Mouse (Mus musculus) limb, embryonic 12.5 days (tissue): ENCODE measurements around the gene Vmn1r228. TPM values are rescaled to one million over a fixed set of nuclear protein-coding genes. Genes with fewer than 3 reads are reported as not detected.

ENCODE experiments used
- ATAC-seq: fragments of 200-750 bp; cut with Nextera tagmentation; 2 replicates; pipeline ENCODE4 v1.8.0; 2017; ENCODE audit warnings: low read depth, moderate TSS enrichment; ENCODE audit not compliant: insufficient number of reproducible peaks, insufficient read depth, low FRiP score, low TSS enrichment
- H3K27ac ChIP-seq: fragments of 300-500 bp; sonication (generic); 2 replicates; pipeline ENCODE4 v1.5.1; 2016; ENCODE audit warnings: mild to moderate bottlenecking, moderate library complexity
- H3K27me3 ChIP-seq: fragments of 300-500 bp; sonication (generic); 2 replicates; pipeline ENCODE4 v1.6.1; 2016; ENCODE audit warnings: mild to moderate bottlenecking, moderate library complexity
- H3K36me3 ChIP-seq: fragments of 300-500 bp; sonication (generic); 2 replicates; pipeline ENCODE4 v1.6.1; 2016; ENCODE audit warnings: mild to moderate bottlenecking, moderate library complexity
- H3K4me1 ChIP-seq: fragments of 300-500 bp; sonication (generic); replicated peaks from 2 replicates; pipeline ENCODE4 v1.6.1; 2016
- H3K4me2 ChIP-seq: fragments of 300-500 bp; sonication (generic); 2 replicates; pipeline ENCODE4 v1.6.1; 2016; ENCODE audit warnings: mild to moderate bottlenecking, moderate library complexity
- H3K4me3 ChIP-seq: fragments of 300-500 bp; sonication (generic); replicated peaks from 2 replicates; pipeline ENCODE4 v1.5.1; 2016; ENCODE audit warnings: mild to moderate bottlenecking
- H3K9ac ChIP-seq: fragments of 300-500 bp; sonication (generic); replicated peaks from 2 replicates; pipeline ENCODE4 v1.6.1; 2016; ENCODE audit warnings: mild to moderate bottlenecking, moderate library complexity
- H3K9me3 ChIP-seq: fragments of 300-500 bp; sonication (generic); 2 replicates; pipeline ENCODE4 v1.6.1; 2016; ENCODE audit warnings: mild to moderate bottlenecking, moderate library complexity
- WGBS: fragments of 180-500 bp; shearing (Covaris S2); methylation state at CpG from one replicate; pipeline ENCODE4 v1.1.7; 2016; 5-methylcytosine and 5-hydroxymethylcytosine counted together
- polyA plus RNA-seq: library from polyadenylated mRNA; unstranded; fragments of >200 nt; fragmentation: Nextera tagmentation; extraction: Ambion mirVana; gene quantifications from 2 replicates; pipeline ENCODE4 v1.2.1, GENCODE M21; 2016

Vmn1r228 gene
- polyA plus RNA-seq = not detected in 2 replicates

DNA sequence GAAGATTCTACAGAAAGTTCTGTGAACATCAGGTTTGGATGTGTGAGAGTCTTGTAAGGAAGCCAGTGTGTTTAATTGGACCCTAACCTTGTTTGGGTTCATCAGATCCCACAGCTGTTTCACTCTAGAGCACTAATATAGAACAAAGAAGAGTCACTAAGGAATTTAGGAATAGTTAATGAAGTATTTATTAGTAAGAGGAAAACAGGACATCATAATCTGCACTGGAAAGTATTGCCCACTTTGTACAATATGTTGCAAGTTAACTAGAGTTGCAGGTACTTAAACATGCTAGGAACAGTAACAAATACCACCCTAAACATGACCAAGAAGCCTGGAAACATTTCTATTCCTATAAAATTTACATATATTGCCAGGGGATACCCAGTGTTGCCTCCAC lies at the start of gene Vmn1r228:
Gene Vmn1r228, minus strand, starts transcription at position 101 of the 400 bp plus-strand sequence.
- Histone ChIP-seq H3K4me1 (no peaks in the 10 kb centered on the region), H3K4me2 (no peak within 1 kb of the TSS), H3K9me3 (peaks cover 30% of the 10 kb centered on the region), H3K9ac (no peak within 1 kb of the TSS), H3K27ac (no peak within 1 kb of the TSS), H3K4me3 (no peak within 1 kb of the TSS), H3K36me3 (no peaks in the 10 kb centered on the region), H3K27me3 (no peaks in the 10 kb centered on the region)
- ATAC-seq = no peak

DNA sequence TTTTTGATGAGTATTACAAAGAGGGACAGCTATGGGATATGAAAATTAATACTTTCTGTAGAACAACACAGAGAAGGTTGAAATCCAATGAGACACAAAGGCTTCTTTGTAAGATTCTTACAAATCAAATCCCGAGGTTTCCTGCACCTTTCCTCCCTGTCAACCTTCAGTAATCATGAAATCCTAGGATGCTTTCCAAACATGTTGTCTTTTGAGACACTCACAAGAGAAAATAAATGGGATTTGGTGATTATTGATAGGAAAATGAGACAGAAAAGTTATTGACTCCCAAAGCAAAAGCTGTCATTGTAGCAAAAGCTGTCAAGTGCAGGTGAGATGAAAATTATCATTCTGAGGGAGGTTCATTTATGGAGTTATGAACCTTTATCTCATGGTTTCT lies 25.3 kb upstream of the Vmn1r228 start, which contains the start of gene Vmn1r229:
Gene Vmn1r229, plus strand, starts transcription at position 301 of the 400 bp plus-strand sequence.
- Histone ChIP-seq H3K9ac (no peak within 1 kb of the TSS), H3K4me2 (no peak within 1 kb of the TSS), H3K4me3 (no peak within 1 kb of the TSS), H3K27ac (no peak within 1 kb of the TSS), H3K36me3 (no peaks in the 10 kb centered on the region), H3K27me3 (no peaks in the 10 kb centered on the region), H3K9me3 (peaks cover 22% of the 10 kb centered on the region; the same call in 1 of the 2 replicates), H3K4me1 (no peaks in the 10 kb centered on the region)
- whole genome bisulfite sequencing = 71% methylated on average over 1 of the region's 1 CpGs
- ATAC-seq = no peak

DNA sequence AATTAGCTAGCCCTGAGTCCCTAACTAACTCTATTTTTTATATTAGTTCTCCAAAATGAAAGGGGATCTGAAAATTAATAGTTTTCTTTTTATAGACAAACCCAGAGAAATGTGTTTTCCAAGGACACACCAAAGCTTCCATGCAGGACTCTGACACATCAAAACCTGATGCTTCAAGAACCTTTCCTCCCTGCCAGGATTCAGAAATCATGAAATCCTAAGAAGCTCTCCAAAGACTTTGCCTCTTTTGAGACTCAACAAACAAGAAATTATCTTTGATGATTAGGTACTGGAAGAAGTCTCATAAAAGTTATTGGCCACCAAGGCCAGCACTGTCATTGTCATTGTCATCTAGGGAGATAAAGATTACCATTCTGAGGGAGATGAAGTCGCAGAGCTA lies 56.4 kb downstream of the Vmn1r228 start, which contains the start of gene Vmn1r227:
Gene Vmn1r227, plus strand, starts transcription at position 301 of the 400 bp plus-strand sequence.
- no peak within 1 kb of the TSS for H3K4me2 ChIP-seq
- H3K4me1 ChIP-seq = no peaks in the 10 kb centered on the region
- WGBS = 37% methylated on average over 1 of the region's 1 CpGs
- H3K27me3 ChIP-seq = no peaks in the 10 kb centered on the region
- no peak for ATAC-seq
- H3K9ac ChIP-seq = no peak within 1 kb of the TSS
- no peak within 1 kb of the TSS for H3K4me3 ChIP-seq
- H3K36me3 ChIP-seq = no peaks in the 10 kb centered on the region
- H3K27ac ChIP-seq = no peak within 1 kb of the TSS
- H3K9me3 ChIP-seq = 0 out of 2 replicates have a peak, but pooled peaks cover 3% of the 10 kb centered on the region

Other genes with a start within 250 kb of the Vmn1r228 start
- gene Vmn2r109, start 221.4 kb downstream of the Vmn1r228 start, polyA plus RNA-seq = not detected in 2 replicates
- 0.05 TPM in 2 replicates for gene Vmn2r110, start 189.7 kb downstream of the Vmn1r228 start, polyA plus RNA-seq
- not detected in 2 replicates for gene Fpr-rs3, start 161.3 kb downstream of the Vmn1r228 start, polyA plus RNA-seq
- gene Vmn1r226, start 103.3 kb downstream of the Vmn1r228 start, polyA plus RNA-seq = not detected in 2 replicates
- not detected in 2 replicates for gene Vmn1r227, start 56.3 kb downstream of the Vmn1r228 start, polyA plus RNA-seq
- gene Vmn1r229, start 25.4 kb upstream of the Vmn1r228 start, polyA plus RNA-seq = not detected in 2 replicates
- gene Vmn1r230, start 54.3 kb upstream of the Vmn1r228 start, polyA plus RNA-seq = not detected in 2 replicates
- gene Vmn1r231, start 118.9 kb upstream of the Vmn1r228 start, polyA plus RNA-seq = not detected in 2 replicates
- not detected in 2 replicates for gene Vmn1r232, start 133.6 kb upstream of the Vmn1r228 start, polyA plus RNA-seq
- gene Ppp2r1a, start 159.2 kb upstream of the Vmn1r228 start, polyA plus RNA-seq = 347 and 388 TPM in 2 replicates
- not detected in 2 replicates for gene Vmn1r233, start 210.3 kb upstream of the Vmn1r228 start, polyA plus RNA-seq
- 19.7 and 19.9 TPM in 2 replicates for gene Zfp160, start 222.7 kb upstream of the Vmn1r228 start, polyA plus RNA-seq